Mouse (Mus musculus) heart, adult 2 months (tissue): ENCODE results near the gene Yaf2.

Source experiments
- CTCF ChIP-seq: fragments of 200-600 bp; IDR thresholded peaks from 2 replicates; pipeline ENCODE4 v1.8.1; 2022; ENCODE audit warnings: antibody characterized with exemption, mild to moderate bottlenecking, moderate library complexity
- EP300 ChIP-seq: fragments of 200-500 bp; IDR thresholded peaks from 2 replicates; pipeline ENCODE4 v1.6.1; 2011; ENCODE audit warnings: low read depth, low read length, control low read depth; ENCODE audit not compliant: insufficient read depth
- POLR2A ChIP-seq: fragments of 200-500 bp; IDR thresholded peaks from 2 replicates; pipeline ENCODE4 v1.6.1; 2011; ENCODE audit warnings: mild to moderate bottlenecking, low read depth, low read length, control low read depth; ENCODE audit not compliant: insufficient read depth

DNA sequence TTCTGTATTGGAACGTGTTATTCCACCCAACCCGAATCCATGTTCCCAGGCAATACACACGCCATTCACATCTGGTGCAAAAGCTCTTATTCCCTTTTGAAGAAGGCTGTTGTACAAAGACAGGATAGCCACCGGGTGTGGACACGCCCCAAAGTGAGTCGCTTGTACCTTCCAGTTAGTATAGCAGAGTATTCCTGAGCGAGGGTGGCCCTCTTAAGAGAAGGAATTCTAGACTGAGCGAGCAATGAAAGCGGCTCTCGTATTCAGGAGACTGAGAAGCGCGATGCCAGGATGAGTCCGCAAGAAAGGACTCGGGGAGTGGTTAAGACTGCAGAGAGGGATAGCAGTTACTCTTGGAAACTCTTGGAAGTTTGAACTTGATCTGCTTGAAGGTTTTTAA, 60.5 kb downstream of the Yaf2 start:
- TF ChIP-seq CTCF (no peak), POLR2A (no peak), EP300 (no peak)
